Mouse (Mus musculus): ENCODE data around the gene H2afz. TPM values are rescaled to one million over a fixed set of nuclear protein-coding genes. Genes with fewer than 3 reads are reported as not detected.

H2afz gene
- total RNA-seq, 2 experiments from 2014 or later, result 1,351 to 1,875 TPM

DNA sequence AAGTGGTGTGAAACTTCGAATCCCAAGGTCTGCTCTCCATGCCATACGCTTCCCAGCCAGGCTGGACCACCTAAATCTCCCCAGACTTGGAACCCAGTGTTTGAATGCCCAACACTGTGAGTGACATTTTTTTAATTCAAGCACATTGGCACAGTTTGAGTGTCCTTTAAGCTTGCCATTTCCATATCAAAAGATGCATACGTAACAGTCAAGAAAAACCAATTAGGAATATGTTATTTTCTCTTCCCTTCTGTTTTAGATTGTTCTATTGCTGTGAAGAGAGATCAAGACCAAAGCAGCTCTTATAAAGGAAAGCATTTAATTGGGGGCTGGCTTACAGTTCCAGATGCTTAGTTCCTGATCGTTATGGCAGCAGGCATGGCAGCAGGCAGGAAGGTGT lies 2.9 kb upstream of the H2afz start:
- ATAC-seq (replicated peaks; ENCODE audit: poor library complexity, severe bottlenecking), result no peak

DNA sequence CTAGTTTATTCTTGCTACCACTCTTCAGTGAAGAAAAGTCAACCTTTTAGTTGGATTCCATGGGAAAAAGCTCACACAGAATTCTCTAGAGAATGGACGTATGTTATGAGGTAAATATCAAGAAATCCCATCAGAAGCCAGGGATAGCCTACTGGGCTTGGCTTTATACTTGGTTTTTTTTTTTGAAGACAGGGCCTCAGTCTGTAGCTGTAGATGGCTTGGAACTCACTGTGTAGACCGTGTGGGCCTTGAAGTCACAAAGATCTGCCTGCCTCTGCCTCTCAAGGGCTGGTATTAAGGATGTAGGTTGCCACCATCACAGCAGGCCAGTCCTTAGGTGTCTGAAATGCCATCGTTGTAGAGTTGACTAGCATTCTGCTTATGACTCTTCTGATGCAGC lies 1.7 kb upstream of the H2afz start:
- ATAC-seq (replicated peaks; ENCODE audit: poor library complexity, severe bottlenecking), result no peak

DNA sequence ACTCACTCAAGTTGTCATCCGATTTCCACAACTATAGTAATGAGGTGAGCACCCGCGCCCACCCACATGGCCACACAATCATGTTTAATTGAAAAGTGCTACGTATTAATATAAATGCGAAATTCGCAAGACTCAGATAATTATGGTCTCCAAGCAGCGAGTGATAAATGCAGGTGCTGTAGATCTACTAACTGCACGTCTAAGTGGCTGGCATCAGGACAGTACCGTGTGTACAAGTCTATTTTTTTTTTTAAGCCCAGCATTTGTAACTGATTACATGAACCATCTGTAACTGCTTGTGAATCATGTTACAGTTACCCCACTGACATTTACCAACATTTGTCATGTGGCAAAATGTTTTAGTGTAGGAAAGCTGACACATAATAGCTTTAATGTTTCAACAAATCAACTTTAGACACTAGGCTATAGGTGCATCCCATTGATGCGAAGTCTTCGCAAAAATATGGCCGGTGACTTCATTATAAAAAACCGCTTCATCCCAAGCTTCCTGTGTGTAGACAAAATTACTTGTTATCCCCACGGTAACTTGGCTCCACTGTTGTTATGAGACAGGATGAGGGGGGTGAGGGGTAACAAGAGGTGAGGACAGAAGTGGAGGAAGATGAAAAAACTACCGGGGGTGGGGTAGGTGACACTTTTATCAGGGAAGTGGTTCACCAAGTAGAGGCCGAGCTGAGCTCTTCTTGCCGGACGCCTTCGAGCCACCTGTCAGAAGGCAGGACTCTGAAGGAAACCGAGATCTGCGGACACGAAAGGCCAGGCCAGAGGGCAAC lies 760 bp upstream of the H2afz start:
- ATAC-seq (replicated peaks; ENCODE audit: poor library complexity, severe bottlenecking), result no peak

DNA sequence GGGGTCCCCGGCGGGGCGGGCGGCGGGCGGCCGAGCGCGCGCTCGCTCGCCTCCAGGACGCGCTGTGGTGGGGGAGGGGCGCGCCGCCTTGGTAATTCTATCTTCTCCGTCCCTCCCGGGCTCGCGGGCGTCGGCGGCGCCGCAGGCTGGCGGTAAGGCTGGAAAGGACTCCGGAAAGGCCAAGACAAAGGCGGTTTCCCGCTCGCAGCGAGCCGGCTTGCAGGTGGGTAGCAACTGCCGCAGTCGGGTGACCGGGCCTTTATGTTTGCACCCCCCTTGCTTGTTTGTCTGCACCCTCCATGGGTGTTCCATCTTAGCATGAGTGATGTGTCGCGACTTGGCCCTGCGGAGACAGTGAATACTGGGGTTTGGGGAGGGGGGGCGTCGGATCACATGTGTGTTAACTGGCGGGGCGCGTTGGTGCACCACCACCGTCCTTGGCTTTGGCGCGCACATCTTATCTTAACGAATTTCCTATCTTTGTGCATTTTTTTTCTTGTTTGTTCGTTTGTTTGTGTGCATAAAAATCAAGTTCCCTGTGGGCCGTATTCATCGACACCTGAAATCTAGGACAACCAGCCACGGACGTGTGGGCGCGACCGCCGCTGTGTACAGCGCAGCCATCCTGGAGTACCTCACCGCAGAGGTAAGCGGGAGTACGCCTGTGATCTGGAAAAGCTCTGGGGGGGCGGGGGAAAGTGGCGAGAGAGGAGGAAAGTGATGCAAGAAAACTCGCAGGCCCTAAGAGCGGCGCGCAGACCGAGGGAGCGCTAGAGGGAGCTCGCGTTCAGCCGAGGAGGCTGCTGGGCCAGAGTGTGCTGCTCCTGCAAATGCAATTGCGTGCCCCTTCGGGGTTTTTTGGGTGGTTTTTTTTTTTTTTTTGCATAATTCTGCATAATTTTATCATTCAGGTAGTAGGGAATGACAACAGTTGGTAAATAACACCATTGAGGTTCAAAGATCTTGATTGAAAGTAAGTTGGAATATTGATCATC lies 998 bp downstream of the H2afz start:
- ATAC-seq (replicated peaks; ENCODE audit: poor library complexity, severe bottlenecking), result peak; percentile 34

DNA sequence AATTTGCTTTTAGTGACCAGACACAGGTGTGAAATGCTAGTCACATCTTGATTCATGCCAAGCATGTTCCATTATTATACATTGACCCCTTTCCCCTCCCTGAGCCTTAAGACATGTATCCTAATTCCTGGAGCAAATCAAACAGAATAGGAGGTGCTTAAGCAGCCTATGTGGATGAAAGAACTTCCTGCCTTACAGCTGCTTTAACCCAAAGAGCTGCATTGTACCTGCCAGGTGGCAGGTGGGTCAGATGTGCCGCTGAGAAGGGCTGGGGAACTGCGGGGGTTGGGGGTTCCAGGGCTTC lies 2.8 kb downstream of the H2afz start:
- ATAC-seq (replicated peaks; ENCODE audit: poor library complexity, severe bottlenecking), result no peak

DNA sequence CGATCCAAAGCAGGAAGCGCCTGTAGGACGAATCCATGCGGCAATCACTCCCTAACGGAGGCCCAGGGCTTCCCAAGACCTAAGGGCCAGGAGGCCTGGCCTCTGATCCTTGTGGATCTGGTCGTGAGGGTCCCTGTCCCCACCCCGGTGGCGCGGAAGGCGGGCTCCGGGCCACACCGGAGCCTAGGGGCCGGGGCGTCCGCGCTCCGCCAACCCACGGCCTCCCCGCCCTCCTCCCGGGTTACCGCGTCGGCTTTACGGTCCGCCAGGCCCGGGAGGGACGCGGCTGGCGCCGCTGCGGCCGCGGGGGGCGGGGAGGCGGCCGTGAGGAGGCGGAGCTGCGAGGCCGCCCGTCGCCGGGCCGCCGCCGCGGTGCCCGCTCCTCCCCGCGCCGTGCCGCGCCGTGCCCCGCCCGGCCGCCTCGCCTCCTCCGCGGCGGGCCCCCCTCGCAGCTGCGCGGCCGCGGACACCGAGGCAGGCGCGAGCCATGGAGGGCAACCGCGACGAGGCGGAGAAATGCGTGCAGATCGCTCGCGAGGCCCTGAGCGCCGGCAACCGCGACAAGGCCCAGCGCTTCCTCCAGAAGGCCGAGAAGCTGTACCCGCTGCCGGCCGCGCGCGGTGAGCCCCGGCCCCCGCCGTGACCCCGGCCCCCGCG lies 3.3 kb downstream of the H2afz start, which contains the start of gene Dnajb14:
TSS of gene Dnajb14 (plus strand) at position 239 of the 657 bp plus-strand sequence.
- peak; percentile 1 for ATAC-seq (replicated peaks; ENCODE audit: poor library complexity, severe bottlenecking)

DNA sequence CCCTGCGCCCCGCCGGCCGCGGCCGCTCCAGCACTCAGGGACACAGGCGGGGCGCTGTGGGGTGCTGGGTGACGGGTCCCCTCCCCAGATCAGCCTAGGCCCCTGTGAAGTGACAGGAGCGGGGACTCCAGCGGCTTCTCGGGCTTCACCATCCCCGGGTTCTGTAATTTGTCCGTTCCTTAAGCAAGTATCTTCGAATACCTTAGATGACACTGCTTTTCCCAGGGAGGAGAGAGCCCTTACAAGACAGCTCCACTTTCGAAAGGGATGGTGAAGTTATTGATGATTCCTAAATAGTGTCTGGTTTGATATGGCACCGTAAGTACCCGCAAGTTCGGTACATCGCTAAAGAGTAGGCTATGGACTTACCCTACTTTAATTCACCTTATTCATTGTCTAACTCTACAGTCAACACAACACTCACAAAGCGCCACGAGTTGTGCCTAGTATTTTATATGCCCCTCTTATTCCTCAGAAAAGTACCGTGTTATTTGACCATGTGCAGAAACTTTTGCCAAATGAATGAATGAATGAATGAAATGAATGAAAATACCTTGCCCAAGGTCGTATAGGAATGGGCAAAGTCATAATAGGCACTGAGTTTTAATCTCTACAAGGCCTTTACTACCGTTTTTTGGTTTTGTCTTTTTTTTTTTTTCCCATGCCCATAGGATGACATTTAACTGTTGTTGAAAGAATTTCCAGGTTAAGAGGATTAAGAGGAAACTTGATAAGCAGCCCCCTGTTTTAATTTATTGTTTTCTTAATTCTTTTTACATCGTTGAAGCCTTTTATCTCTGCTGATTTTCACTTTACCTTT lies 4.0 kb downstream of the H2afz start:
- no peak for ATAC-seq (replicated peaks; ENCODE audit: poor library complexity, severe bottlenecking)

DNA sequence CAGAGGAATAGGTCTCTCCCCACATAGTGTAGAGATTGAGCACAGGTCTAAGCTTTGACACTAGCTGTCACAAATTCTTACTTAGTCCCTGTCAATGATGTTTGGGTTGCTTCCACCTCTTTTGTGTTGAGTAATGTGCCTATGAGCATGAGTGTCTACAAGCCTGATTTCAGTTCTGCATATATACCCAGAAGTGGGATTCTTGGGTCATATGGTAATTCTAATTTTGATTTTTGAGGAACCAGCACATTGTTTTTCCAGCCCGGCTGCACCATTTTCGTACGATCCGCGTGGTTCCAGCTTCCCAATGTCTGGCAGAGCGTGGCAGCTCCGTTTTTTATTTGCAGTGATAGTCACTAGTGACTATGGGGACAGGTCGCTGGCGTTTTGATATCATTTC lies 5.1 kb downstream of the H2afz start:
- peak; percentile 47 for ATAC-seq (replicated peaks; ENCODE audit: poor library complexity, severe bottlenecking)

DNA sequence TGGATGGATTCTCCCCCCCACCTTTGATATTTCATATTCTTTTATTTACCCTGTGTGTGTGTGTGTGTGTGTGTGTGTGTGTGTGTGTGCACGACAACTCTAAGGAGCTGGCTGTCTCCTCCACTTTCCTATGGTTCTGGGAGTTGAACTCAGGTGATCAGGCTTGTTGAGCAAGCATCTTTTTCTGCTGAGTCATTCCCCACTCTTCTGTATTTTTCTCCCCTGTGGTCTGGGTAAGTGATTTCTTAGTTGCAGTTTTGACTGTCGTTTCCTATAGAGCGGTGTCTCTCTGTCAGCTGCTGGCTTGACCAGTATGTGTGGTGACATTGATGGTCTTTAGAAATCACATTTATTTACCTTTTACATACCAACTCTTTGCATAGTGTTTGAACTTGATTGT lies 15.0 kb downstream of the H2afz start:
- ATAC-seq (replicated peaks; ENCODE audit: poor library complexity, severe bottlenecking), result peak; percentile 84

DNA sequence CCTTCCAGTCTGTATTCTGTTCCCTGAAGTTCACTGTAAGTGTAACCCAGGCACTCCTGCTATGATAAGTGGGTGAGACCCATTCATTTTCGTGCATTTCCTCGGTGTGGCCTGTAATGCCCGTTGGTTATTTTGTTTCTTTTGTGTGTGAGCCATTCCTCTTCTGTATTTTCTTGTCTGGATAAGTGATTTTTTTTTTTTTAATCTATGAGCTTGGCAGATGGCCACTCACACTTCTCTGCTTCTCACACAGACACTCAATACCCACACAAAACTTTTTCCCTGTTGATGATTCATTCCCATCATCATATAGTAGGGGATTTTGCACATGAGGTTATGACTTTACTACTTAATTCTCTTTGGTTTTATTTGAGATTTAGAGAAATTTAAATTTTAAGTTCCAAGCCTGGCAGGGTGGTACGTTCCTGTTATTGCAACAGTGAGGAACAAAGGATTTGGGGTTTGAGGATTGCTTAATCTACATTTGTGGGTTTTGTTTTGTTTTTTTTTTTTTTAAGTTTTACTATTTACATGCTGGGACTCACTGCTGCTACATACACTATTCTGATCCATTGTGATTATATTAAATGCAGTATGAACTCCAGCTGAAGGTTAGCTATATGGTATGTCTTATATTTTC lies 15.9 kb downstream of the H2afz start:
- peak; percentile 79 for ATAC-seq (replicated peaks; ENCODE audit: poor library complexity, severe bottlenecking)

DNA sequence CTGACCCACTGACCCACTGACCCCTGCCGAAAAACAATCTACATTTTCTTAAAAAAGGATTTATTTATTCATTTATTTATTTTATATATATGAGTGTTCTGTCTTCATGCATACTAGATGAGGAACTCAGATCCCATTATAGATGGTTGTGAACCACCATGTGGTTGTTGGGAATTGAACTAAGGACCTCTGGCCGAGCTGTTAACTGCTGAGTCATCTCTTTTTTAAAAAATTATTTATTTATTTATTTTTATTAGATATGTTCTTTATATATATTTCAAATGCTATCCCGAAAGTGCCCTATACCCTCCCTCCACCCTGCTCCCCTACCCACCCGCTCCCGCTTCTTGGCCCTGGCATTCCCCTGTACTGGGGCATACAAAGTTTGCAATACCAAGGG lies 16.8 kb downstream of the H2afz start:
- ATAC-seq (replicated peaks; ENCODE audit: poor library complexity, severe bottlenecking), result no peak

DNA sequence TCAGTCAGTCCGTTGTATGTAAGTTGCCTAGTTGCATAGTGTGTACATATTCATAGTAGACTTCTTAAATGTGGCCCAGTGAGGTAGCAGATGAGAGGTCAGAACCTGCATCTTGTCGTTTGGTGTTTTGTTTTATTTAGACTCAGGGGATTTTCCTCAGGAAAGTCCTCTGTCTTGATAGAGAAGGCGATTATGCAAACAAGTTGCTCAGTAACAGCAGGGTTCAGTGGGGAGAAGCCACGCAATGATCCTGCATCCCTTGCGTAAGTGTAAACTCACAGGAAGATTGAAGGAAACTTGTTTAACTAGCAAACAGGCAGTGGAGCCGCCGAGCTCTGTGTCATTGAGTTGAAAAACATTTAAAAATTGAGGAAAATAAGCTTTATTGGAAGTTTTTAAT lies 23.7 kb downstream of the H2afz start:
- ATAC-seq (replicated peaks; ENCODE audit: poor library complexity, severe bottlenecking), result peak; percentile 66

DNA sequence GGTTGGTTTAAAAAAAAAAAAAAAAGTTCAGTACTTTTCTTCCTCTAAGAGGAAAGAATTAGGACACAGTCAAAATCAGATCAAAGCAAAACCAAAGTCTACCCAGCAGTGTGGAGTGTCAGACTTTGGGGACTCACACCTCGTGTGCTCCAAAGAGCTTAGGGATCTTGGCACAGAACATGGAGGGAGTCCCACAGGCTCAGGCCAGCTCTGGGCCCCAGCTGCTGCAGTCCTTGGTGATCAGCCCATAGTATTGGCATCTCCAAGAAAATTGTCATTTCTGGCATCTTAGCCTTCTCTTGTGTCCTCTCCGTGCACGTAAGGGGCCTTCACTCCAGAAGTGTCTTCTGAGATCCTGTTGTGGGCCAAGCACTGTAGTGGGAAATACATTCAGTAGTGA lies 26.8 kb downstream of the H2afz start:
- no peak for ATAC-seq (replicated peaks; ENCODE audit: poor library complexity, severe bottlenecking)

DNA sequence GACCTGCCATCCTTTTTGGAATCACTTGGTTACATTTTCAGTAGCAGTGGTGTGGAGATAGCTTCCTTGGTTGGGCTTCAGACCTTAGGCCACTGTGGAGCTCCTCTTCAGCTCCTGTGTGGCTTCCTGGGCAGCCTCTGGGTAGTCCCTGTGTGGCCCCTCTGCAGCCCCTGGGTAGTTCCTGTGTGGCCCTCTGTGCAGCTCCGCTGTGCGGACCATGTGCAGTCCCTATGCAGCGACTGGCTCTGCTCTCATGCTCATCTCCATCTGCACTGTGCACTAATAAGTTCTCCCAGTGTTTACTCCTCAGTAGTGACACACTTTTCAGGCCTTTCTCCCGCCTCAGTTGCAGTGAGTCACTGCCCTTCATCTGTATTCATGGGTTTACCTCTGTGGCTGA lies 27.8 kb downstream of the H2afz start:
- ATAC-seq (replicated peaks; ENCODE audit: poor library complexity, severe bottlenecking), result no peak

DNA sequence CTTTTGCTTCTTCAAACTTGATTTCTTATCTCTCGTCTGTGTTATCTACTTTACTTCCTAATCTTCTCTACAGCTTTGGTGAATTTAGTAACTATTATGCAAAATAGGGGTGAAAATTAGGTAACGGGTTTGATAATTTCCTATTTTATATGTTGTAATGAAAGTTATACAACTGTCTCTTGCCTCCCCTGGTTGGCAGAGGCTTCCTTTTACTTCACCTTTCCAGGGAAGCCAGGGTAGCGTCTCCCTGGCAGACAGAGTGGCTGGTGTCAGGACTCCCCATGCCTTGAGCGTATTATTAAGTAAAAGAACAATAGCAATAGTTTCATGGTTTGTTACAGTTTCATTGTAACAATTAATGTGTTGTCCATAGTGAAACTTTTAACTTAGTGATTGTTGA lies 29.5 kb downstream of the H2afz start:
- peak; percentile 59 for ATAC-seq (replicated peaks; ENCODE audit: poor library complexity, severe bottlenecking)

DNA sequence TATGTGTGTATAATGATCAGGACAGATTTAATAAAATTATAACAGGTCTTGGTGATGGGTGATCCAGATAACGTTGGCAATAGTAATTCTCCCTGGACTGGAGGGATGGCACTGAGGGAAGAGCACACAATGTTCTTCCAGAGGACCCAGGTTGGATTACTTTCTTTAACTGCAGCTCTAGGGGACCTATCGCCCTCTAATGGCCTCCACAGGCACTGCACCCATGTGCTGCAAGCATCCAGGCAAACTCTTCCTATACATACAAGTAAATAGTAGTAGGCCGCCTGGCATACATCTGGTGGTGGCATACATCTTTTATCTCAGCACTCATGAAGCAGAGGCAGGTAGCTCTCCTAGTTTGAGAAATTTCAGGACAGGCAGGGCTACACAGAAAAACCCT lies 30.9 kb downstream of the H2afz start:
- ATAC-seq (replicated peaks; ENCODE audit: poor library complexity, severe bottlenecking), result no peak

DNA sequence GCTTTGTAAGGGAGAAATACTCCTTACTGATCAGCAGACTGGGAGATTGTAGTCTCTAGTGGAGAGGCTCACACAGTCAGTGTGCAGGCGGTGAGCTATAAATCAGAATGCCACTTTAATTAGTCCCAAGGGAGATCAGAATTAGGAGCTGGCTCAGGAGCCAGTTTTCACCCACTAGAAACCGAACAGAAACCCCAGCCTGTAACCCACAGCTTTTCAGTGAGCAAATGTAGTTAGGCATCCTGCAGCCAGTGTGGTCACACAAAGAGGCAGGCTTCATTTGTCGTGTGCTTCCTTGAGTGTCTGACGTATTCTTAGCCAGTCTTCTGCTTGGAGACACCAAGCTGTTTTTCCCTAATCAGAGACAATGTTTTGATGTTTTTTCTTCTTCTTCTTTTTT lies 32.1 kb downstream of the H2afz start:
- no peak for ATAC-seq (replicated peaks; ENCODE audit: poor library complexity, severe bottlenecking)

DNA sequence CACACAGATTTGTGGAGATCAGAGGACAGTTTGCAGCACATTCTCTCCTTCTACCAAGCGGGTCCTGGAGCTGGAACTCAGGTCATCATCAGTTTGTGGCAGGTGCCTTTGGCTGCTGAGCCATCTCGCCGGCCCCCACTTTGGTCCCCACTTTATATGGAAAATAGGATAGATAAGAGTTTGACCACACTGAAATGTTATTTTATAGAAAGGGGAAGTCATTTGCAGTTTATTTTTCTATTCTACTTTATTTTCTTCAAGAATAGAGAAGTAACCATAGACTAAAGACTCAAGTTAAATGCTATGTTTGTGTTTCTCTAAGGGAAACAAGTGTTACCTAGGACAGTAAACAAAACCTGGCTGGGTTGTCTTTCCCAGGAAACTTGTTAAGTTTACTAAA lies 32.6 kb downstream of the H2afz start:
- ATAC-seq (replicated peaks; ENCODE audit: poor library complexity, severe bottlenecking), result no peak

DNA sequence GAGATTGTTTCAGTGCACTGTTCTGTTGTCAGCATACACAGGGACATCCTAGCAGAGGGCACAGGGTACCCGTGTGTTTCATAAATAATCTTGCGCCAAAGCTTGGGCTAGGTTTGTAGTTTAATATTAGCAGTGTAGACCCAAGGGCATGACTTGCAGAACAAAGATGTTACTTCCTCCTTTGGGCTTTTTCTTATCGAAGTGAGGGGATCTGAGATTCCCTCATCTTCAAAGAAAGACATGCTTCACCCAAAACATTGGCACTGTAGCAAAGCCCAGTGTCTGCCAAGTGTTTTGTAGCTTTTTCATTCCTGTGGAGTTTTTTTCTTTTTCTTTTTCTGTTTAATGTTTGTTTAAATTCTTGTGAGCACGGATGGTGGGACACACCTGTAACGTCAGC lies 33.4 kb downstream of the H2afz start:
- ATAC-seq (replicated peaks; ENCODE audit: poor library complexity, severe bottlenecking), result peak; percentile 40

DNA sequence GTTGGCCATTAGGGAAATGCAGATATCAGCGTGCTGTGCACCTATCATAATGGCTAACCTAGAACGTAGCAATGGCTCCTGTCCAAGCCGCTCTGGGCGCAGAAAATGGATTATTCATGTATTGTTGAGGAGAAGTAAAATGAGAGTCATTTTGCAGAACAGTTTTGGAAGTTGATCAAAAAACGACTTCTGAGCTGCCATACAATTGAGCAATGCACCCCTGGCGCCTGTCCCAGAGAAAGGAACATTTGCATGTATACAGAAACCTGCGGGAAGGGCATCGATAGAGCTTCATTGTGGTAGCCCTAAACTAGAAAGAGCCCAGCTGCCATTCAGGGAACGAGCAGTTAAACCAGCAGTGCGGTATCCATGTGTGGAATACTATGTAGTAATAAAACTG lies 35.9 kb downstream of the H2afz start:
- peak; percentile 67 for ATAC-seq (replicated peaks; ENCODE audit: poor library complexity, severe bottlenecking)
